Mouse (Mus musculus): ENCODE measurements around the gene Scube3. TPM values are rescaled to one million over a fixed set of nuclear protein-coding genes. Genes with fewer than 3 reads are reported as not detected.

Scube3 gene
- not detected in 2 replicates for total RNA-seq (2014; fragmentation: Nextera tagmentation)
- total RNA-seq (2017) = 0.15 TPM in 1 of 2 replicates, not detected in the other

DNA sequence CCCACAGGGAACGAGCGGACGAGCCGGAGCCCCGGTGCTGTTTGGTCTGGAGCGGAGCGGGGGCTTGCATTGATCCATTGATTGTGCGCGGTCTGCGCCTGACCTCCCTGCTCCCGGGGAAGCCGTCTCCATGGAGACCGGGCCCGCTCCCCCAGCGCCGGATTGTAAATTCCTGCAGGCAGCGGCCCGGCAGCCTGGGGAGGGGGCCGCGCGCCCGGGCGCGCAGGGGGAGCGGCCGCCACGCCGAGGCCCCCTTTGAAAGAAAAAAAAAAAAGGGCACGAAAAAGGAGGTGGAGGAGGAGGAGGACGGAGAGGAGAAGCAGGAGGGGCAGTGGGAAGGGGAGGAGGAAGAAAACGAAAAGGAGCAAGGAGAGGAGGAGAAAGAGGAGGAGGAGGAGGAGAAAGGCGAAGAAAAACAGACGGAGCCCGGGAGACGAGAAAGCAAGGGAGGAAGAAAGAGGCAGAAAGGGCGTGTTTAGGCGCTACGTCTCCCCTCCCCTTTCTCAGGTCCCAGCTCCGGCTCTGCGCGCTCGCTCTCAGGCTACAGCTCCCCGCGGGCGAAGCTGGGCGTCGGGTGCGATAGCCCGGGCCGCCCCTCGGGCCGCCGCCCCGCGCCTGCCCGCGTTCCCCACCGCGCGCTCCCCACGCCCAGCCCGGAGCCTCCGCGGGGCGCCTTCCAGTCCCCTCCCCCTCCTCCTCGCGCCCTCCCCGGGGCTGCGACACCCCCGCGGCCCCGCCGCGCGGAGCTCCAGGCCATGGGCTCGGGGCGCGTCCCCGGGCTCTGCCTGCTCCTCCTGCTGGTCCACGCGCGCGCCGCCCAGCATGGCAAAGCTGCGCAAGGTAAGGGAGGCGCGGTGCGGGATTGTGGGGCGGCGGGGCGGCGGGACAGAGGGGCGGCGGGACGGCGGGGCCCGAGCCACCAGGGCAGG, at the start of gene Scube3:
Scube3 (plus strand) TSS at position 371 of the 929 bp plus-strand sequence.
- ATAC-seq (replicated peaks; ENCODE audit: low FRiP score, low TSS enrichment, poor library complexity, severe bottlenecking) = 0 out of 2 replicates have a peak, but pooled peaks have one; percentile 35

DNA sequence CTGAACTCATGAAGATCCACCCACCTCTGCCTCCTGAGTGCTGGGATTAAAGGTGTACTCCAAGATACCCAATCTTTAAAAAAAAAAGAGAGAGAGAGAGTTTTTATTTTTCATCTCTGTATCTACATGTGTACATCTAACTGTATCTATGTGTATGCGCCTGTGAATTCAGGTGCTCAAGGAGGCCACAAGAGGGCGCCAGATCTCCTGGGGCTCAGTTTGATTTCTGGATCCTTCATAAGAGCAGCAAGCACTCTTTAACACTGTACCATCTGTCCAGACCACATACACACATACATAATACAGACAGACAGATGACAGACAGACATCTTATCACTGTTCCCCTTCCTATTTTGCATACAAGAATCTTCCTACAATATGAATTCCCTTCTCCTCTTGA, 49.6 kb upstream of the Scube3 start:
- no peak for ATAC-seq (replicated peaks; ENCODE audit: low FRiP score, low TSS enrichment, poor library complexity, severe bottlenecking)

DNA sequence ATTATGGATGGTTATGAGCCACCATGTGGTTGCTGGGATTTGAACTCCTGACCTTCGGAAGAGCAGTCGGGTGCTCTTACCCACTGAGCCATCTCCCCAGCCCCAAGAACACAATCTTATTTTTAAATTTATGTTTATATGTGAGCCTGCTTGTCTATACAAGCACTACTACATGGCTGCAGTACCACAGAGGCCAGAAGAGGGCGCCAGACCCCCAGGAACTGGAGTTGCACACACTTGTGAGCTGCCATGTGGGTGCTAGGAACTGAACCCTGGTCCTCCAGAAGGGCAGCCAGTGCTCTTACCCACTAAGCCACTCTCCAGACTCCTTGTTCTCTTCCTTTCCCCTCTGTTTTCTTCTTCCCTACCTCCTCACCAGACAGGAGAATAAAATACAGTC, 48.1 kb upstream of the Scube3 start:
- ATAC-seq (replicated peaks; ENCODE audit: low FRiP score, low TSS enrichment, poor library complexity, severe bottlenecking) = no peak

DNA sequence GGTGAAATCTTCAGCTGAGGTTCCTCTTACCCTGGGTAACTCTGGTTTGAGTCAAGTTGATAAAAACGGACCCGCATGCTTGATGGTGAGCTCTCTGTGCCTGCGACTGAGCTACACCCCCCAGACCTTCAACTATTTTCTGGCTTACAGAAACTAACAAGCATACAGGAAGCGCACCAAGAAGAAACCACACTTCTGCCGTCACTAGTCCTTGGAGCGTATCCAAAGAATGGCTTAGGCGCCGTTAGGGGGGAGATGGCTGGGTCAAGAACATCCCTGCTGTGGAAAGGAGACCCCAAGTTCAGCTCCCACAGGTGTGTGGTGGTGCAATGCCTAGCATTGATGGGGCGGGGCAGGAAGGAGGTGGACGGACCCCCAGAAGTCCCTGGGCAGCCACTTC, 45.5 kb upstream of the Scube3 start:
- no peak for ATAC-seq (replicated peaks; ENCODE audit: low FRiP score, low TSS enrichment, poor library complexity, severe bottlenecking)

DNA sequence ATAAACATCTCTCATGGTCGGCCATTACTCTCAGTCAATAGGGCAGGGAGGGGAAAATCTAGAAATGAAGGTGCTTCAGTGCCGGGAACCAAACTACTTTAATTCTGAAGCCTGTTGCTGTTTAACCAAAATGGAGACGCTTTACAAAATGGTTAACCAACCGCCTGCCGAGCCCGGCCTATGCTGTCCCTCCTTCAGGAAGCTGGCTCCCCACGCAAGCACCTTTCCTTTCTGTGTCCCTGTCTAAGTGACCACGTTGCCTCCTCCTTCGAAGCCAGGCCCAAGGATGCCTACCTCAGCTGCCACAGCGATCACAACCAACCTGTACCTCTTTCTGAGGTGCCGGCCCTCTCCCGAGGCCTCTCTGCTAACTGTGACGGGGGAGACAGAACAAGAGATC, 44.6 kb upstream of the Scube3 start:
- no peak for ATAC-seq (replicated peaks; ENCODE audit: low FRiP score, low TSS enrichment, poor library complexity, severe bottlenecking)

DNA sequence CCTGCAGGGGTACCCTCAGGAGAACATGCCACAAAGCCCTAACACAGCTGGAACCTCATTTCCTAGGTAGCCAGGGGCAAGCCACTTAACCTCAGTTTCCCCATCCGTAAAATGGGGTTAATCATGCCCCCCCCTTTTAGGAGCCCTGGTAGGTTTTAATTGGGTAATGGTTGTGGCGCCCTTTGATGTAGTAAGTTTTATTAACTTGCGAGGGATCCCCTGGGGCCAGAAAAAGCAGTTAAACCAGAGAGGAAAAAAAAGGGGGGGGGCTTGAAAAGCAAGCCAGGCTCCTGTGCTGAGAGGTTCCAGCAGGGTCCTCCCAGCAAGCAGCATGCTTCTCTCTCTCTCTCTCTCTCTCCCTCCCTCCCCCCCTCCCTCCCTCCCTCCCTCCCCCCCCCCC, 42.9 kb upstream of the Scube3 start:
- ATAC-seq (replicated peaks; ENCODE audit: low FRiP score, low TSS enrichment, poor library complexity, severe bottlenecking) = no peak

DNA sequence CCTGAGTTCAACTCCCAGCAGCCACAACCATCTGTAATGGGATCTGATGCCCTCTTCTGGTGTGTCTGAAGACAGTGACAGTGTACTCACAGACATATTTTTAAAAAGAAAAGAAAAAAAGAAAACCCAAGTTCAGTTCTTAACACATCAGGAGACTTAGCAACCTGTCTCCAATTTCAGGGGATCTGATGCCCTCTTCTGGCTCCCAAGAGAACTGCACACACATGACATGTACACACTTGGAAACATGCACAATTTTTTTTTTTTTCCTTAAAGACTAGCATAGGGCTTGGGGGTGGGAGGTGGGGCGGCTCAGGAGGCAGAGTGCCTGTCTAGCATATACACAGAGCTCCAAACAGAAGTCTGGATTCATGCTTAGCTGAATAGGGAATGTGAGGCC, 41.3 kb upstream of the Scube3 start:
- no peak for ATAC-seq (replicated peaks; ENCODE audit: low FRiP score, low TSS enrichment, poor library complexity, severe bottlenecking)

DNA sequence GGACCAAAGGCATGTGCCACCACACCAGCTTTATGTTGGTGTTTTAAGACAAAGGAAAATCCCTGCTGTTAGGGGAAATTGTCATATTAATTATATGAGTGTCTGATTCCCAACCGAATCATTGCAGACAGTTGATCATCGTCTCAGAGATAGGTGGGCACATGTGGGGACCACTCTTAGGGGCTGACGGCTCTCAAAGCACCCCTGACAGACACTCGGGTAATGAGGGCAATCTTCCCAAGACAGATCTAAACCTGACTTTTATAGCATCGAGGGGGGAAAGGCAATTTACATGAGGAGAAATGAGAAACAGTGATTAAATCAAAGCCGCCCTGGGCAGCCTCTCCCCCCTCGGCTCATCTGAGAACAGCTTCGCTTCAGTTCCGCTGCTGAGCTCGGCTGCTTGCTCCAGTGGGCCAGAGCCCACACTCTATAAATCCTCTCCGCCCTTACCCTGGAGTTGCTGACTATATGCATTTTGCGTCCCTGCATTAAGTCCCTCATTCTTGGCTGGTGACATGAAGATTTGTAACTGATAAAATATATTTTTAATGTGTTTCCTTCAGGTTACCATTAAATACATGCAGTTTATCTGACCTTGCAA, 40.6 kb upstream of the Scube3 start:
- ATAC-seq (replicated peaks; ENCODE audit: low FRiP score, low TSS enrichment, poor library complexity, severe bottlenecking) = no peak

DNA sequence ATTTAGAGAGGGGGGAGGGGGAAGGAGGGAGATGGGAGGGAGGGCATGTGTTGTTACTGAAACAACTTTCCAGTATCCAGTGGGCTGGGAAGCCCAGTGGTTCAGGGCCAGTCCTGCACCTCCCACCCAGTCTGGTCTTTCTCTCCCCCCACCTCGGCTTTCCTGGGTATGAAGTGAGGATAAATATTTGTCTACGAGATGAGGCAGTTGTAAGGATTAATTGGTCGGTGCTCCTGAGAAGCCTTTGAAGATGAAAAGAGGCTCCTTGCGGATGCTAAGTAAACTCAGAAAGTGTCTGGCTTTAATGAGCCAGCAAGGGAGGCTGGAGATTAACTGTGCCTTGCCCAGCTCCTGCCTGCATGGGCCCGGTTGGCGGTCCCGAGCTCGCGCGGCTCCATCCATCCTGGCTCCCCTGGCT, 40.0 kb upstream of the Scube3 start:
- ATAC-seq (replicated peaks; ENCODE audit: low FRiP score, low TSS enrichment, poor library complexity, severe bottlenecking) = no peak

DNA sequence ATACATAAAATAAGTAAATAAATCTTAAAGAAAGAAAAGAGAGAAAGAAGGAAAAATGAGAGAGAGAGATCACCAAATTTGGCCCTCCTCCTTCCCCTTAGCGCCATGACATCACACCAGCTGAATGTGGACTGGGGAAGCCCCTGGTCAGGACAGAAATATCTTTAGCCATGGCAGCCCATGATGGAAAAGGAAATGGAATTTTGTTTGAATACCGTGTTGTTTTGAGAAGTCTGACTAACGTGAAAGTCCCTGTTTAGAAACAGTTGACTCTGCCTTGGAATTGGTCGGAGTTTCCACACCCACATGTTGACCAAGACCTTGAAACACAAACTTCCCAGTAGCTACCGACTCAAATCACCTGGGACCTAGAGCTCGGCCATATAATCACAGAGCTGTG, 37.5 kb upstream of the Scube3 start:
- no peak for ATAC-seq (replicated peaks; ENCODE audit: low FRiP score, low TSS enrichment, poor library complexity, severe bottlenecking)

DNA sequence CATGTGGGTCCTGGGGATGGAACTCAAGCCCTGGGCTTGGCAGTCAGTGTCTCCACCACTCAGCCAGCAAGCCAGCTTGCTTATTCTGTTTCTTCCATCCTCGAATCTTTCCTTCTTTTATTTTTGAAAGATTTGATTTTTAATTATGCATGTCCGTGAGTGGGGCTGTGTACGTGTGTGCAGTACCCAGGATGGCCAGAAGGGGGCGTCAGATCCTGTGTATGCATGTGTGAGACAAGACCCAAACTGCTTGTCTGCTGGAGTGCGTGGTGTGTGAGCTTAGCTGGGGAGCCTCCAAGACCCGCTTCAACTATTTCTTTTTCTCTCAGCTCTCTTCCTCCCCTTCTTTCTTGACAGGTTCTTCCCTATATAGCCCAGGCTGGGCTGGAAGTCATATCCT, 35.6 kb upstream of the Scube3 start:
- no peak for ATAC-seq (replicated peaks; ENCODE audit: low FRiP score, low TSS enrichment, poor library complexity, severe bottlenecking)

DNA sequence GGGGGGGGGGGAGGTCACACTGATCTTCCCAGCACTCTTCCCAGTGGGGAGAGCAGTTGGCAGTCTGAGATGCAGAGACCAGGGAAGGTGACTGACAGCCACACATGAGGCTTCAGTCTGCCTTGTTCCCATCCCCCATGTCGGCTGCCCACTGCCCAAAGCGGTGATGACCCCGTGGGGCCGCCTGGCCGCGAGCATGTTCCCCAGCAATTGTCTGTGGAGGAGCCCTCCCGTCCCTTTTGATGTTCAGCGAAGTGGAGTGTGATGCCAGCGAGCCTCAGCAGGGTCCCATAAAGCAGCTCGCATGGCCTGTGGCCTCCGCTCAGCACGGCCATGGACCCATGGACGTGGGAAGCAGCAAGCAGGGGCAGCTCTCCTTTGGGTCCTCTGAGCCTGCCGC, 34.7 kb upstream of the Scube3 start:
- no peak for ATAC-seq (replicated peaks; ENCODE audit: low FRiP score, low TSS enrichment, poor library complexity, severe bottlenecking)

DNA sequence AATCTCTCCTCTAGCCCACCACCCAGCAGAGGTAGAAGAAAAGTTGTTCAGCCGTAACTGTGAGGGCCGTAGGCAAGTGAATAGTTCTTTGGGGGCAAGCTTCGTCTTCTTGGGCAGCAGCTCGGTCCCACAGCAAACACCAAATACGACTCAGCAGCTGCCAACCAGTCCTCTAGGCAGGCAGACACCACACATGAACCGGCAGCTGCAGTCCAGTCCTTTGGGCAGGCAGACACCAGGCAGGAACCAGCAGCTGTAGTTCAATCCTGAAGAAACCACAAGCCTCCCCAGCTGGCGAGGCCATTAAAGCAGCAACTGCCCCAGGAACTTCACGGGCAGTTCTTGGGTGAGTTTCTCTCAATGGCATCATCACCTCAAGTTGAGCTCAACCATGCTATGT, 29.7 kb upstream of the Scube3 start:
- no peak for ATAC-seq (replicated peaks; ENCODE audit: low FRiP score, low TSS enrichment, poor library complexity, severe bottlenecking)

DNA sequence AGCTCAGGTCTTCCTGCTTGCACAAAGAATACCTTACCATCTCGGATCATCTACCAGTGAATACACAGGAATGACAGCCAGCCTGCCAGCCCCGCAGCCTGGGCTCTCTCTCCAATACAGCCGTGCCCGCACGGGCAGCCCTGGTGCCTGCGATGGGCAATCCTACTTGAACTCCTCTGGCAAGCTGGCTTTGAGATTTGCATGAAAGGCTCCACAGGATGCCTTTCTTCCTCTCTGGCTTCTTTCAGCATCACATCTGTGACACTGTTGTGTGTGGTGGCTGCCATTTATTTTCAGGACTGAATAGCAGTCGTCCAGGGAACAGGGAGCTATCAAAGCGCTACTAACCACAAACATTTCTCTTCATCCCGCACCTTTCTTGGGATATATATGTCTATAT, 25.6 kb upstream of the Scube3 start:
- ATAC-seq (replicated peaks; ENCODE audit: low FRiP score, low TSS enrichment, poor library complexity, severe bottlenecking) = no peak

DNA sequence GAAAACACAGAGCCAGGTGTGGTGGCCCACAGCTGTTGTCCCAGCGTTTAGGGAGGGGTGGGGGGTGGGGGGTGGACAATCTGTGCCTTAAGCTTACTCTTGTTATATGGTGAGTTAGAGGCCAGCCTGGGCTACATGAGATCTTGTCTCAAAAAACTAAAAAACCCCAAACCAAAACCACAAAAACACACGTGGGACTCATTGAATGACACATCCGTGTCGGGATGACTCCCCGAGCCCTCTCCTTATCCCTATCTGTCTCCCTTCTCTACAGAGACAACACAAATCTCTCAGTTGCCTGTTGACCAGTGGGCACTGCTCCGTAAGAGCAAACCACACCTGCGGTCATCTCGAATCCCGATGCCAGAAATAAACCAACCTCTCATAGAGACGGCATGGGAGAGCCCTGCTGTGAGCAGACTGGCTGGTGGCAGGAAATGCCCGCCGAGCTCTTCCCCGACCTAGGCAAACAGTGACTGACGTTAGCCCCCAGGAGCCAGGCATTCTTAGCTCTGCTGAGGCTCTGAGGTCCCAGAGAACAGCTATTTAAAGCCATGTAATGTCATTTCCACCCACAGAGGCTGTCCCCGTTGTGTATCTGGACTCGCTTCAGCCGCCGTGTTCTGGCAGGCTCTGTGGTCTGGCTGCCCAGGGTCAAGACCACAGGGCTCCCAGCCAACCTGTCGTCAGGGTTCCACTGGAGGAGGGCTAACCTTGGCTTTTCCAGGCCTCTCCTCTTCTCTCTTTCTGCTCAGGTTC, 24.3 kb upstream of the Scube3 start:
- no peak; the same call in 1 of the 2 replicates for ATAC-seq (replicated peaks; ENCODE audit: low FRiP score, low TSS enrichment, poor library complexity, severe bottlenecking)

DNA sequence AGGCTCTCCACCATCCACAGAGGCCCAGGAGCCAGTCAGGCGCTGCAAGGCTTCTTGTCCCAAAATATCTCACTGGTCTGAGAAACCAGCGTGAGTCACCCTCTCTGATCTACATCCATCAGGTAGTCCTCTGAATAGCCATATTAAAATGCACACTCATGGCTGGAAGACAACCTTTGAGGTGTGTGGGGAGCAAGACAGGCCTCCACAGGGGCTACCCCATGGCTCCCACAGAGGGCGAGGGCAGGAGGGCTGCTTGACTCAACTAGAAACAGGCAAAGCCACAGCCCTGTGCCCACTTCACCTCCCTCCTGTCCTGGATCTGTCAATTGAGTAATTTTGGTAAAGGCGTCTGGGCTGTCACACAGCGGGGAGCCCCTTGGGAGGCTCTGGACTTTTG, 21.5 kb upstream of the Scube3 start:
- no peak for ATAC-seq (replicated peaks; ENCODE audit: low FRiP score, low TSS enrichment, poor library complexity, severe bottlenecking)

DNA sequence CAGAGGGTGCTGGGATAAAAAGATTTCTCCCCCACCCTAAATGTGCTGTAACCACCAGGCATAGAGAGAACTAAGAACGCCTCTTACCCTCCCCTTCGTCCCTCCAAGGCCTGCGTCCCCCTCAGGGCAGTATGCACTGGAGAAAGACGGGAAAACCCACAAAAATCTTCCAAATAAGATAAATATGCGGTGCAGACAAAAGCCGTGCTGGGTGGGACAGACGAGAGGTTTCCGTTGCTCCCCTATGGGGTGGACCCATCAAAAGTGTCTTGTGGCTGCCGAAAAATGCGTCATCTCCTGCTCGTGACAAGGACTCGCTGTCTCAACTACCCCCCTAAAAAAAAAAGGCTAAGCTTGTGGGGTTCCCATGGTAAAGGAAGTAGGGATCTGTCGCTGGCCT, 19.0 kb upstream of the Scube3 start:
- no peak for ATAC-seq (replicated peaks; ENCODE audit: low FRiP score, low TSS enrichment, poor library complexity, severe bottlenecking)

DNA sequence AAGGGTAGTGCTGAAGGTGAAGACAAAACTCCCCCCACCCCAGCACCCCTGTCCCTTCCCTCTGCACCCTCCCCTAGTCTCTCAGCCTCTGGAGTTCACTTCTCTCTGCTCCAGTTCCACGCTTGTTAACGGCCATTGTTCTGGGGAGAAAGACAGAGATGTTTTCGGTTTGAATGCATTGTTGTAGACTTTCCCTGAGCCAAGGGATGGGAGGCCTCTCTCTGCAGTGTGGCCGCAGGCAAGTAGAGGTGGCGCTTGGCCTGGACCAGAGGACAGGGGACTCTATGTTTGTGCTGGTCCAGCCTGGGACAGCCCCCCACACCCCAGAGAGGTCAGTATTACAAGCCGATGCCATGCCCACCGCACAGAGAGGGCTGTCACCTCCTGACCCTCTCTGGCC, 18.3 kb upstream of the Scube3 start:
- ATAC-seq (replicated peaks; ENCODE audit: low FRiP score, low TSS enrichment, poor library complexity, severe bottlenecking) = no peak

DNA sequence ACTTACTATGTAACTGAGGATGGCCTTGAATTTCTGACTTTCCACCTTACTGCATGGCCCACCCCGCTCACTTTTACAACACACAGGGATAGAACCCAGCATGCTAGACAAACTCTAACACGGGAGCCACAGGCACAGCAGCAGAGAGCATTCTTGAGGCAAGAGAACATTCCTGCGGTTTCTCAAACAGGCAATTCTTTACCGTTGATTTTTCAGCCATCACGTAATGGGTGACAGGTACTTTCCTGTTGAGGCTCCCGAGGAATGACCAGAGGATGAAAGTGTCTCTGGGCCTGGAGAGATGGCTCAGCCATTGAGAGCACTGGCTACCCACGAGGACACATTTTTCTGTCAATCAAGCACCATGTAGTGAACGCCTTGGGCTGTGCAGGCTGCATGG, 17.6 kb upstream of the Scube3 start:
- no peak for ATAC-seq (replicated peaks; ENCODE audit: low FRiP score, low TSS enrichment, poor library complexity, severe bottlenecking)

DNA sequence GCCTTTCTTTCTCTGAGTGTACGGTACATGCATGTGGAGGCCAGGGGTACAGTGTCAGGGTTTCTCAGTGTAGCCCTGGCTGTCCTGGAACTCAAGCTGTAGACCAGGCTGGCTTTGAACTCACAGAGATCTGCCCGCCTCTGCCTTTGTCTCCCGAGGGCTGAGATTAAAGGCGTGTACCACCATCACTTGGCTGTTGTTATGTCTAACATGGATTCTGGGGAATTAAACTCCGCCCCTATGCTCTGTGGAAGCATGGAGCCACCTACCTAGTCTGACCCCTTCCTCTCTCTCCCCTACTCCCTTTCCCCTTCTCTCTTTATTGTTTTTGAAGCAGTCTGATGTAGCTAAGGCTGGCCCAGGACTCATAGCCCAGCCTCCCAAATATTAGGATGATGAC, 12.1 kb upstream of the Scube3 start:
- no peak for ATAC-seq (replicated peaks; ENCODE audit: low FRiP score, low TSS enrichment, poor library complexity, severe bottlenecking)

Data from megakaryocyte-erythroid progenitor cell, adult 5-6 weeks (primary cell).